Mouse (Mus musculus): ENCODE data around the gene Kif26b. TPM values are rescaled to one million over a fixed set of nuclear protein-coding genes. Genes with fewer than 3 reads are reported as not detected.

The Kif26b gene
- polyA plus RNA-seq, 1 experiment from 2014 or later: 2.7 TPM

GRCm38 (mm10) chr1:178549576-178549975, 20.7 kb downstream of the Kif26b start:
- no peaks in the 10 kb centered on the region for H3K4me1 ChIP-seq (replicated peaks; ENCODE audit: control insufficient read depth, insufficient read depth, low read length)
- no peak overlapping the region for H3K4me3 ChIP-seq (ENCODE audit: low read depth, low read length)
- H3K9me3 ChIP-seq (ENCODE audit: control insufficient read depth, low read length): no peaks in the 10 kb centered on the region
- no peaks in the 10 kb centered on the region for H3K36me3 ChIP-seq (ENCODE audit: control insufficient read depth, insufficient read depth, low read length)
- DNase-seq (ENCODE audit: low spot score) (no peak), ATAC-seq (replicated peaks; ENCODE audit: low FRiP score) (no peak)
- H3K27me3 ChIP-seq (replicated peaks; ENCODE audit: control insufficient read depth, insufficient read depth, low read length): no peaks in the 10 kb centered on the region
- H3K9ac ChIP-seq (ENCODE audit: low read depth, low read length): no peak overlapping the region
- H3K27ac ChIP-seq (ENCODE audit: low read depth, low read length): no peak overlapping the region
- WGBS: 90% methylated on average over 4 of the region's 4 CpGs
- no peak overlapping the region for H3K4me2 ChIP-seq

GRCm38 (mm10) chr1:178550477-178551047, 21.6 kb downstream of the Kif26b start:
- Histone ChIP-seq H3K9me3 (ENCODE audit: control insufficient read depth, low read length) (no peaks in the 10 kb centered on the region), H3K4me2 (no peak overlapping the region), H3K27me3 (replicated peaks; ENCODE audit: control insufficient read depth, insufficient read depth, low read length) (no peaks in the 10 kb centered on the region), H3K27ac (ENCODE audit: low read depth, low read length) (no peak overlapping the region), H3K4me3 (ENCODE audit: low read depth, low read length) (no peak overlapping the region), H3K9ac (ENCODE audit: low read depth, low read length) (no peak overlapping the region), H3K4me1 (replicated peaks; ENCODE audit: control insufficient read depth, insufficient read depth, low read length) (no peaks in the 10 kb centered on the region), H3K36me3 (ENCODE audit: control insufficient read depth, insufficient read depth, low read length) (no peaks in the 10 kb centered on the region)
- 83% methylated on average over 5 of the region's 5 CpGs for WGBS
- ATAC-seq (replicated peaks; ENCODE audit: low FRiP score): no peak
- no peak for DNase-seq (ENCODE audit: low spot score)

- Histone ChIP-seq H3K9ac (ENCODE audit: low read depth, low read length) (no peak overlapping the region), H3K4me2 (no peak overlapping the region), H3K36me3 (ENCODE audit: control insufficient read depth, insufficient read depth, low read length) (no peaks in the 10 kb centered on the region), H3K27me3 (replicated peaks; ENCODE audit: control insufficient read depth, insufficient read depth, low read length) (no peaks in the 10 kb centered on the region), H3K27ac (ENCODE audit: low read depth, low read length) (no peak overlapping the region), H3K4me1 (replicated peaks; ENCODE audit: control insufficient read depth, insufficient read depth, low read length) (no peaks in the 10 kb centered on the region), H3K9me3 (ENCODE audit: control insufficient read depth, low read length) (no peaks in the 10 kb centered on the region), H3K4me3 (ENCODE audit: low read depth, low read length) (no peak overlapping the region)
- DNase-seq (ENCODE audit: low spot score) (no peak), ATAC-seq (replicated peaks; ENCODE audit: low FRiP score) (no peak)
- WGBS: 76% methylated on average over 6 of the region's 6 CpGs
Observed at GRCm38 (mm10) chr1:178552278-178552897, 23.5 kb downstream of the Kif26b start.

- no peaks in the 10 kb centered on the region for H3K4me1 ChIP-seq (replicated peaks; ENCODE audit: control insufficient read depth, insufficient read depth, low read length)
- no peak overlapping the region for H3K4me3 ChIP-seq (ENCODE audit: low read depth, low read length)
- no peaks in the 10 kb centered on the region for H3K9me3 ChIP-seq (ENCODE audit: control insufficient read depth, low read length)
- 70% methylated on average over 10 of the region's 10 CpGs for WGBS
- no peak overlapping the region for H3K9ac ChIP-seq (ENCODE audit: low read depth, low read length)
- H3K36me3 ChIP-seq (ENCODE audit: control insufficient read depth, insufficient read depth, low read length): no peaks in the 10 kb centered on the region
- H3K4me2 ChIP-seq: no peak overlapping the region
- ATAC-seq (replicated peaks; ENCODE audit: low FRiP score) (no peak), DNase-seq (ENCODE audit: low spot score) (no peak)
- no peaks in the 10 kb centered on the region for H3K27me3 ChIP-seq (replicated peaks; ENCODE audit: control insufficient read depth, insufficient read depth, low read length)
- H3K27ac ChIP-seq (ENCODE audit: low read depth, low read length): no peak overlapping the region
Observed at GRCm38 (mm10) chr1:178552898-178553284, 24.0 kb downstream of the Kif26b start.

GRCm38 (mm10) chr1:178556226-178556625, 27.3 kb downstream of the Kif26b start:
- DNase-seq (ENCODE audit: low spot score) (no peak), ATAC-seq (replicated peaks; ENCODE audit: low FRiP score) (no peak)
- H3K27ac ChIP-seq (ENCODE audit: low read depth, low read length): no peak overlapping the region
- no peaks in the 10 kb centered on the region for H3K4me1 ChIP-seq (replicated peaks; ENCODE audit: control insufficient read depth, insufficient read depth, low read length)
- H3K9ac ChIP-seq (ENCODE audit: low read depth, low read length): no peak overlapping the region
- H3K4me2 ChIP-seq: no peak overlapping the region
- H3K36me3 ChIP-seq (ENCODE audit: control insufficient read depth, insufficient read depth, low read length): no peaks in the 10 kb centered on the region
- no peaks in the 10 kb centered on the region for H3K27me3 ChIP-seq (replicated peaks; ENCODE audit: control insufficient read depth, insufficient read depth, low read length)
- H3K9me3 ChIP-seq (ENCODE audit: control insufficient read depth, low read length): 0 out of 2 replicates have a peak, but pooled peaks cover 2% of the 10 kb centered on the region
- 90% methylated on average over 8 of the region's 8 CpGs for WGBS
- H3K4me3 ChIP-seq (ENCODE audit: low read depth, low read length): no peak overlapping the region

GRCm38 (mm10) chr1:178560043-178560442, 31.1 kb downstream of the Kif26b start:
- Histone ChIP-seq H3K4me2 (no peak overlapping the region), H3K27me3 (replicated peaks; ENCODE audit: control insufficient read depth, insufficient read depth, low read length) (no peaks in the 10 kb centered on the region), H3K4me1 (replicated peaks; ENCODE audit: control insufficient read depth, insufficient read depth, low read length) (no peaks in the 10 kb centered on the region), H3K9me3 (ENCODE audit: control insufficient read depth, low read length) (0 out of 2 replicates have a peak, but pooled peaks cover 2% of the 10 kb centered on the region), H3K9ac (ENCODE audit: low read depth, low read length) (no peak overlapping the region), H3K4me3 (ENCODE audit: low read depth, low read length) (no peak overlapping the region), H3K27ac (ENCODE audit: low read depth, low read length) (no peak overlapping the region), H3K36me3 (ENCODE audit: control insufficient read depth, insufficient read depth, low read length) (no peaks in the 10 kb centered on the region)
- 92% methylated on average over 1 of the region's 1 CpGs for WGBS
- no peak for DNase-seq (ENCODE audit: low spot score)
- ATAC-seq (replicated peaks; ENCODE audit: low FRiP score): no peak

GRCm38 (mm10) chr1:178563834-178564233, 34.9 kb downstream of the Kif26b start:
- no peak for ATAC-seq (replicated peaks; ENCODE audit: low FRiP score)
- Histone ChIP-seq H3K9ac (ENCODE audit: low read depth, low read length) (no peak overlapping the region), H3K4me2 (no peak overlapping the region)

GRCm38 (mm10) chr1:178564800-178565199, 35.9 kb downstream of the Kif26b start:
- ATAC-seq (replicated peaks; ENCODE audit: low FRiP score) (no peak), DNase-seq (ENCODE audit: low spot score) (no peak)
- Histone ChIP-seq H3K36me3 (ENCODE audit: control insufficient read depth, insufficient read depth, low read length) (no peaks in the 10 kb centered on the region), H3K9me3 (ENCODE audit: control insufficient read depth, low read length) (no peaks in the 10 kb centered on the region), H3K27me3 (replicated peaks; ENCODE audit: control insufficient read depth, insufficient read depth, low read length) (no peaks in the 10 kb centered on the region), H3K4me3 (ENCODE audit: low read depth, low read length) (no peak overlapping the region), H3K4me1 (replicated peaks; ENCODE audit: control insufficient read depth, insufficient read depth, low read length) (no peaks in the 10 kb centered on the region), H3K27ac (ENCODE audit: low read depth, low read length) (no peak overlapping the region), H3K9ac (ENCODE audit: low read depth, low read length) (no peak overlapping the region), H3K4me2 (no peak overlapping the region)
- WGBS: 68% methylated on average over 4 of the region's 4 CpGs

More at GRCm38 (mm10) chr1:178563834-178564233, 34.9 kb downstream of the Kif26b start:
- 86% methylated on average over 2 of the region's 2 CpGs for WGBS
- 0 out of 2 replicates have a peak, but pooled peaks cover 2% of the 10 kb centered on the region for H3K9me3 ChIP-seq (ENCODE audit: control insufficient read depth, low read length)
- H3K27me3 ChIP-seq (replicated peaks; ENCODE audit: control insufficient read depth, insufficient read depth, low read length): no peaks in the 10 kb centered on the region
- H3K4me3 ChIP-seq (ENCODE audit: low read depth, low read length): no peak overlapping the region
- no peak overlapping the region for H3K27ac ChIP-seq (ENCODE audit: low read depth, low read length)
- H3K36me3 ChIP-seq (ENCODE audit: control insufficient read depth, insufficient read depth, low read length): no peaks in the 10 kb centered on the region
- no peaks in the 10 kb centered on the region for H3K4me1 ChIP-seq (replicated peaks; ENCODE audit: control insufficient read depth, insufficient read depth, low read length)
- DNase-seq (ENCODE audit: low spot score): no peak

Data from liver, embryonic 11.5 days (tissue).